Mouse (Mus musculus): Measurements from ENCODE around the gene Lgi1.

The Lgi1 gene

DNA sequence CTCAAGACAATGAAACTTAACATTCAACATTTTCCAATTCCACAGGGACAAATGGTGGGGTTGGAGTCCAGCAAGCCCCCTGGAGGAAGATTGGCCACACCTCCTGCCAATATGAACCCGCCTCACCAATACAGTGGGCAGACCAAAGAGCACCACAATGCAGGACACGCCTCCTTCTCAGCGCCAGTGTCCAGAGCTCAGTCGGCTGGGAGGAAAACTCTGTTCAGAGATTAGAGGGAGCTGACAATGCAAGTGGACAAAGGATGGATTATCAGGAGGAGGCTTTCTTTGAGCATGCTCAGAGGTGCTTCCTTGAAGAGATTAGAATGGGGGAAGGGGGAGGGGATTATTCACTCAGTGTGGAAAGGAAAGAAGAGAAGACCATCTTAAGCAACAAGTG, 62.7 kb downstream of the Lgi1 start:
- DNase-seq (ENCODE audit: low spot score in 2 of 2): no peak

DNA sequence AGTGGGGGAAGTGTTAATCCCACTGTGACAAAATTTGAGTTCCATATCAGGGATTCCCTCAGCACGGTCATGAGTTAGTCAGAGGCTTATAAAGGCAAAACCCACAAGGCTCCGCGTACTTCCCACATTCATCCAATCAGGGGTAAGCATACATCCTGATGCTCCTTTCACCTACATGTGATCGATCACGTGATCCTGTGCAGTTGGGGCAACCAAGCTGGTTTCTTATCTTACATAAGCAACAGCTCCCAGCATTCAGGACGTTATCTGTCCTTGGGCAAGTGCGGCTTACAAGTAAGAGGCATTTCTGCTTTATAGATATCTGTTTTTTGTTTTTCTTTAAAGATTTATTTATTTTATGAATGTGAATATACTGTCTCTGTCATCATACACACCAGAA, 63.7 kb downstream of the Lgi1 start:
- DNase-seq (ENCODE audit: low spot score in 2 of 2): peak in 1 of 2 experiments; percentile 18

DNA sequence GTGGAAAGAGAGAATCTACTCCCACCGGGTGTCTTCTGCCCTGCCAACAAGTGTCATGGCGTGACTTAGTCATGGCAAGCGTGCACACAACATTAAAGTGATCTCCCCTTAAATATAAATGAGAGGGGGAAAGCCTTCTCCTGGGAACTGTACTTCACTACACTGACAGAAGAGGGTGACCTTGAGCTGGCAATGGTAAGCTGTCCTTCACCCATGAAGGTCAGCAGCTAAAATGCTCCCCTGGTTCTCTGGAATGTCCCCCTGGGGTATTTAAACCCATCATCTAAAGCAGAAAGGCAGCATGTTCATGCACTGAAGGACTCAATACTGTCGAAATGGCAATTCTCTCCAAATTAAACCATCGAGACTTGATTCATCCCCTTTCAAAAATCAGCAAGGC, 64.9 kb downstream of the Lgi1 start:
- no peak for DNase-seq (ENCODE audit: low spot score in 2 of 2)

DNA sequence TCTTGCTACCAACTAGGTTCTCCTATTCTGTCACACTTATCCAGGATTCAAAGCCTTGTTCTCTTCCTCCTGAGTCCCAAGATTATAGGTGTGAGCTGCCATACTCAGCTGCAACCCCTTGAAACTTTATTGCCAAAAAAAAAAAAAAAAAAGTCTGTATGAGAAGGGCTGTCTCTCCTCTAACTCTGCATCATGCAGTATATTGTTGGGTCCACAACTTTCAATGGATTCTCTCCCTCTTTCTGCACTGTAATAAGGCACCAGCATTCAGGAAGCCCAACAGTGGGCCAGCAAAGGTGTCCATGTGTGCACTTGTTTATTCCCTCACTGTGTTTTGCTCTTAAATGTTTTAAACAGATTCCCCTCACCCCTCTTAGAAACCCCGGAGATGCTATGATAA, 66.7 kb downstream of the Lgi1 start:
- no peak for DNase-seq (ENCODE audit: low spot score in 2 of 2)

DNA sequence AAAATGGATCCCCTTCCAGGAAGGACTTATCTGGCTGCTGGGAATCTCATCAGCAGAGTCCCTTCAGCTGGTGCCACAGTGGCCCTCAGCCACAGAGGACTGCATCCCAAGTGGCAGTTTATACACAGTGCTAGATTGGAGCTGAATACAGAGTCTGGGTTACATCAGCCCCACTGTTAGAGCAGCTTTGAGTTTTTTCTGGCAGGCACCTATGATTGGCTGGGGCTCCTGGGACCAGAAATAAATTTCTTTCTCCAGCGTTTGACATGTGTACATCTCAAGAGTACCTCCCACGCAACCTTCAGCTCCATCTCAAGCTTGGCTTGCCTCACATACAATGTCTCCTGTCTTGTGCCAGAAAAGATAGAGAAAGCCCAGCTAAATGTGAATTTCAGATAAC, 67.9 kb downstream of the Lgi1 start:
- DNase-seq (ENCODE audit: low spot score in 2 of 2): no peak

DNA sequence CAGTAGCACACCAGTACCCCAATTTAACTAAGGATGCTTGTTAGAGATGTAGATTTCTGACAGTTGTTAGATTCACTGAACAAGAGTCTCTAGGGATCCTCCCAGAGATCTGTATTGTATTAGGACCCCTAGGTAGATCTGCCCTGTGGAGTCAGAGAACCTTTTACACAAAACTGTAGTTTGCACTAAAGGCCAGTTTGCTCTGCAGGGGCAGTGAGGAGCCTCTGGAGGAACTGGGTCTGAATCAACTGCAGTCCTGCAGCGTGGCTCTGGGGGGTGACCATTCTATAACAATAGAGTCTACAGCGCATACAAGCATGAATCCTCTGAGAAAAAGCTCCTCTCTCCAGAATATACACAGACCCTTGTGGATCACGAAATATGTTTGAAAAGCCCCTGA, 68.5 kb downstream of the Lgi1 start:
- DNase-seq (ENCODE audit: low spot score in 2 of 2): no peak

DNA sequence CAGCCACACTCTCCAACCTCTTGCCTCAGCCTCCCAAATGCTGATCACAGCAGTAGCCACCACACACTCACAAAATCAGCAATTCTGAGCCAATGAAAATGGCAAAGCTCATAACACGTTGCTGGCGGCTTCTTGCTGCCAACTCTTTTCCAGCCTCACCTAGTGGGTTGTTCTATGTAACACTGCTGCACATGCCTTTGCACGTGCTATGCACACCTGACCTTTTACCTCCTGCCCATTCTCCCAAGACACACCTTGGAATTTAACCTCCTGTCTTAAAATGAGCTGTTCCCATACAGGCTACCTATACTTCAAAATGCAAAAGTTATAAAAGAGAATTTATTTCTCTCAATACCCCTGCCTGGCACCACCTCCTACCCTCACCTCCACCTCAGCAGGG, 72.2 kb downstream of the Lgi1 start:
- DNase-seq (ENCODE audit: low spot score in 2 of 2): no peak

DNA sequence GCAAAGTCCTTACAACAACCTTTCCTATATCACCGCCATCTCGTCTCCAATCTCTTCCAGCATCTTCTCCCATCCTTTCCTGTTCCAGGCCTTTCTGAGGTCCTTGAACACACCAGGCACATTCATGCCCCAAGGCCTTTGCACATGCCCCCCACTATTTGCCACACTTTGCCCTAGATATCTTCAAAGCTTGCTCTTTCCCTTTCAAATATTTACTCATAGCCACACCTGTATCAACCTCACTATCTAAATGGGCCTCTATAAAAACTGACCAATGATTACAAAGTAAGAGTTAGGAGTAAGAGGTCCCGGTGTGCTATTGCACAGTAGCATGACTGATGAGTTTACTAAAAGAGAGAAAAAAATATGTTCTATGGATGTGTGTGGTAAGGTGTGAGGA, 73.0 kb downstream of the Lgi1 start:
- DNase-seq (ENCODE audit: low spot score in 2 of 2): no peak

DNA sequence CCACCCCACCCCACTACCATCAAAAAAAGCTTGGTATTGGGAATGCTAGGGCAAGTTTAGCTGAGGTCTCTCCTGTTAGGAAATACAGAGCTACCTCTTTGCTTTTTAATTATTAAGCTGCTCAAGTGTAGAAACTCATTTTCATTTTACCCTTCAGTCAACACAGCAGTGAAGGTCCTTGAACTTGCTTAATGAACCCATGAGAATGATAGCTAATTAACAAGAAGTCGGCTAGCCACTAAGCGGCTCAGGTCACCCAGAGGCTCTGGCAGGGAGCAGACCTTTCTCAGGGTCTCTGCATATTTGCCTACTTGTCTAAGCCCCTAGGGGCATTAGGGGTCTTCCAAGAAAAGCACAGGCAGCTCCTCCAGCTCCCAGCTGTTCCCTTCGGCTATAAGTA, 75.4 kb downstream of the Lgi1 start:
- no peak for DNase-seq (ENCODE audit: low spot score in 2 of 2)

DNA sequence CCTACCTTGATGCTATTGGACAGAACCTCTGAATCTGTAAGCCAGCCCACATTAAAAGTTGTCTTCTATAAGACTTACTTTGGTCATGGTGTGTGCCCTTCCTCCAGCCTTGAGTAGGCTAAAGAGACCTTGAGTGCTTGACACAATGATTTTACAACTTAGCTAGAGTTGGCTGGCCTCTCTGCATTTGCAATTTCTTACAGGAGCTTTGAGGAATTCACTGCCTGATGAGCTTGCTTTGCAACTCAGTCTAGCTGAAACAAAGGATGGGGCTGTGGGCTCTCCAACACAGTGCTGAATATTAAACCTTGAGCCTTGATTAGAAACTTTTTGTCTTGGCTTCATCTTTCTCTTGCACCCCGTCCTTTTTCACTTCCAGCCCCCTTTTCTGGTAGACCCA, 78.9 kb downstream of the Lgi1 start:
- no peak for DNase-seq (ENCODE audit: low spot score in 2 of 2)

DNA sequence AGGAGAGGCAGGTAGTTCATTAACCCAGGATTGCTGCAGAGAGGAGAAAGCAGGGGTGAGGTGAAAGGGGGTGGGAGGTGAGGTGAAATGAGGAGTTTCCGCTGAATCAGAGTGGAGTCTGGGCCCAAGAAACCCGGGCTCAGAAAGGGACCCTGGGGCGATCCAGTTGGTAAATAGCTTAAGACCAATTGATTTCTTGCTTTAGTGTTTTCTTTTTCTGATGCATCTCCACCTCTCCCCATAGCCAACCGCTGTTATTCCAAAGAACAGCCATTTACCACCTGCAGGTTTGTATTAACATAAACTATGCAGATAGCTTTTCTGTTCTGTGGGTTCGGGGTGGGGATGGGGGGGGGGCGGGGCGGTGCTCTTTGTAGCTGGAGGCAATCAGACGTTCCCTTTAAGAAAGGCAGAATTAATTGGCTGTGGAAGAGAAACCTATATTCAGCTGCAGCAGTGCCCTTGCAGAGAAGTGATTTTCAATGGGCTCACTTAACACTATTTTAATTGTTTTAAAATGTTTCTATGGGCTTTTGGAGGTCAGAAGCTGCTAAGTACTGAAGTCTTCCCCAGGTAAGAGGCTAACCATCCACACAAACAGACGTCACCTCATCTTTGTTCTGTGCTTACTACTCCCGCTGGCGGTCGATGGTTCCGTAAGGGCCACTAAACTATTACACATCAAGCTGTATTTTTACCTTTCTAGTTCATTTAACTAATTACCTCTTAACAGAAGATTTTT, 84.1 kb downstream of the Lgi1 start:
- no peak for DNase-seq (ENCODE audit: low spot score in 2 of 2)

DNA sequence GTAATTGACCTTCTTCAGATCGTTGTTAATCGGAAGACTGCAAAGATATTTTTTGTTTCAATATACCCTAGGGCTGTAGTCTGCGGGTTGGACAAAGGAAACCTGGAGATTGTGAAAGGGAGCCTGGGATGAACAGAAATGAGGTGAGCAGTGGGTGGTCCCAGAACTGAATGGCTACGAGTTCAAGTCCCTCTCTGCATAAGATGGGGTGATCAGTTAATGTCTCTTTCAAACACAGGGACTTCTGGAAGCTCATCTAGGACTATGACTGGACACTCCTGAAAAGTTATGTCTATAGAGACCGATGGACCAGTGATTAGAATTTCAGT, 84.6 kb downstream of the Lgi1 start:
- DNase-seq (ENCODE audit: low spot score in 2 of 2): no peak

DNA sequence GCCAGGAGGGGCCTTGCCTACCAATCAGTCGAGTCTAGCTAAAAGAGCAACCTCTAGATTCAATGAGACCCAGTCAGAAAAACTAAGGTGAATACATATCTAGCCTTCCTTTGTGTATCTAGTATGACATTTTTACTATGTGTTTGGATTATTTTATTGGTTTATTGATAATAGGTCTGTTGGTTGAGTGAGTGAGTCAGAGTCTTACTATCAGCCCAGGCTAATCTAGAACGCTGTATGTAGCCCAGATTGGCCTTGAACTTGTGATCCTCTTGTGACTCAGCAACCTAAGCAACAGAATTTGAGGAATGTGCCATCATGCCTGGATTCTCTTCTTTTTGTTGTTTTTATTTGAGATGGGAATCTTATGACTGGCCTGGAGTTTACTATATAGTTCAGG, 86.9 kb downstream of the Lgi1 start:
- DNase-seq (ENCODE audit: low spot score in 2 of 2): no peak

DNA sequence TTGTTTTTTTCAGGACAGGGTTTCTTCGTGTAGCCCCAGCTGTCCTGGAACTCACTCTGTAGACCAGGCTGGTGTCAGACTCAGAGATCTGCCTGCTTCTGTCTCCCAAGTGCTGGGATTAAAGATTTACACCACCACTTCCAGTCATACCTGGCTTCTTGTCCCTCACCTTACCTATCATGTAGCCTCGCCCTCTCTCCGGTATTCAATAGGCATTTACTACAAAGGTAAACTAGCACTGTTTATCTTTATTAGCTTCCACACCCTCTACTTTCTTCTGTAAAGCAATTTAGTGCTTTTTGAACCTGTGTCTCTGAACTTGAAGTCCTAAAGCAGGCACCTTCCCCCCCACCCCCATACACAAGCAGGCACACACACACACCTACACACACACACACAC, 87.4 kb downstream of the Lgi1 start:
- DNase-seq (ENCODE audit: low spot score in 2 of 2): no peak

DNA sequence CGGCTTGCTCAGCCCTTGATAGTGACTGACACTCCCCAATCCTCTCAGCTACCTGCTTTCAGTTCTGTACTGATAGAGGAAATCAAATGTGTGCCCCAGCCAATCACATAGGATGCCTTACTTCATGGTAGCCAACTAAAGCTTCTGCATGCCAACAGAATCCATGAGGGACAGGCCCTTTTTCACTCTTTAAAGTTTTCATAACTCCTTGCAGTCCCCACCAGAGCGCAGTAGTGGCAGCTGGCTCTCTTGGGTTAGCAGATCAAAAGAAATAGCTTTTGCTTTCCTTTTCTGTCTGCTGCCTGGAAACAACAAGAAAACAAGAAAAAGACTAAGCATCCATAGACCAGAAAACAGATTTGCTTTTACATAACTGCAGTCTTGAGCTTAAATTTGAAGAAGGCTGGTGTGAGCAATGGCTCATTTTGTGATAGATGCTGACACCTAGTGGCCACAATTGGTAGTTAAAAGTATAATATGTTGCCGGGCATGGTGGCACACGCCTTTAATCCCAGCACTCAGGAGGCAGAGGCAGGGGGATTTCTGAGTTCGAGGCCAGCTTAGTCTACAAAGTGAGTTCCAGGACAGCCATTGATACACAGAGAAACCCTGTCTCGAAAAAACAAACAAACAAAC, 88.3 kb downstream of the Lgi1 start:
- no peak for DNase-seq (ENCODE audit: low spot score in 2 of 2)

DNA sequence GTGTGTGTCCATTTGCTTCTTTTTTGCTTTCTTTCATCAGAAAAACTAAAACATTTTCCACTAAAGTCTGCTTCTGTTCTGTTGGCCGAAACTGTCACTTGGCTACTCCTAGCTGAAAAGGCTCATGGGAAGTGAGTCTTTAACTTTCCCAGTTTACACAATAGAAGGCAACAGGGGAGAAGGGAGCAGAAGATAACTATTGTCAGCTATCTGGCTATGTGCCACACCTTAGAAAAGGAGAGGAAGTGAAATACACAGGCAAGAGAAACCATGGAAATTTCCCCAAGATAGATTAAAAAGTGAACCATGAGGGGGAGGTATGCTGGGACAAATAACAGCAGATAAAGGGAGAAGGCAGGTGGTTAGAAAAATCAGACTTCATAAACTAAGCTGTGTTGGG, 89.9 kb downstream of the Lgi1 start:
- no peak for DNase-seq (ENCODE audit: low spot score in 2 of 2)

DNA sequence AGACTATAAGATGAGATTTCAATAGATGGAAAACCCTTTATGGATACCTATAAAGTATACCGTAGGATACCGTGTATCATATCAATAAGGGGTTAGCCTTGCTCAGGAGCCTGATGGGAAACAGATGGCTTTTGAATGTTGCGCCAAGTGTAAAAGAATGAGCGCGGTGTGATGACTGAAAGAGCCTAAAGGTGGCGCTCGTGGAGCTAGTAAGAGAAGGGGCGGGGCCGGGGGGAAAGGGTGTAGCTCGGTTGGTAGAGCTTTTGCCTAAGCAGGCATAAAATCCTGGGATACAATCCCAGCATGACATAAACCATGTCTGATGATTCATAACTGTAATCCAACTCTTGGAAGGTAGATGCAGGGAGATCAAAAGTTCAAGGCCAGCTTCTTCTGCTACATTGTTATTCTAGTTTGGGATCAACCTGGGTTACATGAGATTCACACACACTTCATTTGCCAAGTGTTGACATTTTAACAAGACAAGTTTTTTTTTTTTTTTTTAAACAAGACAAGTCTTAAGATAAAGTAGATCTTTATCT, 90.6 kb downstream of the Lgi1 start:
- DNase-seq (ENCODE audit: low spot score in 2 of 2): no peak

DNA sequence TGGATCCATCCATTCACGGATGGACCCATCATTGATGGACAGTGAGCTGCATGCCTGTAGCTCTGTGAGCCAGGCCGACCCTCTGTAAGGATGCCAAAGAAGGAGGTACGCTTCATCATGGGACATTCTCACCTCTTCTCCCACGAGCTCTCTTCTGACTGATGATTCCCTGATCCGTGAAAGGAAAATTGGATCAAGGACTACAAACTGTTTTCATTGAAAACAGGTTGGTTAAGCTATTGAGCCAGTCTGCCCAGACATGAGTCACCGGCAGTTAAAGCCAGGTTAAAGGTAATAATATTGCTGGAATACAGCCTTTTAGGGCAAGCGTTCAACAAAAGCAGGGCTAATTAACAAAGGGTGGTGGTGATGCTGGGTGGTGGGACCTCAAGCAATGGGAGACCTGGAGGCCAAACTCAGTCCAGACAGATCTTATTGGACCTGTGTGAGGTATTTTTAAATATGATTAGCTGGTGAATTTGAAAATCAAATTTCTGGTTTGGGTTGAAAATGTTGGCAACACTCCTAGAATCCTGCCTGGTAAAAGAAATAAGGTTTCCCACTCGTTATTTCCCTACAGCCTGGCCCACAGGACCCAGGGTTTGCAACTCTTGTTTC, 92.0 kb downstream of the Lgi1 start:
- DNase-seq (ENCODE audit: low spot score in 2 of 2): peak in 1 of 2 experiments; percentile 19

DNA sequence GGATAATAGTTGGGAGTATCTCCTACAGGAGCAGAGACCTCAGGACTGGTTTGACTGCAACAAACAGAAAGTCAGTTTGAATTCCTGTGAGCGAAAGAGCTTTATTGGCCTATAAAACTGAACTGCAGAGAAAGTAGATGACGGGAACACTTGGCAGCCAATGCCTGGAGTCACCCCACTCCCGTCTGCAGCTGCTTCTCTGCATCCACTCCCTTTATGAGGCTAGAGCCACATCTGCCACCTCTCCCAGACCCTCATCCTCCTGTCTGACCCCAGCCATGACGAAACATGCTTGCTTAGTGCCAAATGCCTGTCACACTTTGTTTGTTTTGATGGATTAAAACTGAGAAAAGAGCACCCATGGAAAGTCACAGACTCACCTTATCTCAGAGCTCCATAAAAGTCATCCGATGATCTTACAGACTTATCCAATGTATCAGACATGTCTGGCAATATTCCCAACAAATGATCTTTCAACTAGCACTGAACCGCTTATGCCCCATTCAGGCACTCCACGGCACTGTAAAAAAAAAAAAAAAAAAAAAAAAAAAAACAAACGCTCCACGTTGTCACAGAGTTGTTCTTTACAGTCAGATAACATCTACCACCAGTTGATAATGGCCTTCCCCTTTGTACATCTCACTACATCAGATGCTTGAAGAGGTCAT, 93.8 kb downstream of the Lgi1 start:
- no peak for DNase-seq (ENCODE audit: low spot score in 2 of 2)

DNA sequence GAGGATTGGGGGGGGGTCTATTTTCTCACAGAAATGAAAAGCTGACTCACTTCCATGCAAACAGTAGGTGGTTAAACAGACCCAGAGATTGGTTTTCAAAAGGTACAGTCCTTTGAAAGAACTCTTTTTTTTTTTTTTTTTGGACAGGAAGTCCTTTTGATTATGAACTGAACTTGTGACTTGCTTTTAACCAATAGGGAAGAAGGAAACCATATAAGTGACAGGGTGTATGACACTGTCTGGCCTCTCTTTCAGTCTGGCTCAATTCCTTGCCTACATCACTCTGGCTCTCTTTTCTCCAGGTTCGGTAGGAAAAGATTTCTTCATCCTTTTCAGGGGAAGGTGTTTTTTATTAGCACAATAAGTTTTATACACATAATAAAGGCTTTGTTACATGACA, 95.0 kb downstream of the Lgi1 start:
- no peak for DNase-seq (ENCODE audit: low spot score in 2 of 2)
